Mouse (Mus musculus) midbrain, embryonic 16.5 days (tissue): Measurements from ENCODE around the gene Sbno2. TPM values are rescaled to one million over a fixed set of nuclear protein-coding genes. Genes with fewer than 3 reads are reported as not detected.
A peak's percentile ranks its signal among the peaks of the same experiment; 100 is the strongest.

Experiments used
- ATAC-seq: fragments of 200-750 bp; cut with Nextera tagmentation; 2 replicates; pipeline ENCODE4 v1.8.0; 2017; ENCODE audit warnings: moderate TSS enrichment
- H3K27ac ChIP-seq: fragments of 300-500 bp; sonication (generic); 2 replicates; pipeline ENCODE4 v1.5.1; 2014; ENCODE audit warnings: mild to moderate bottlenecking, low read length, mixed read lengths
- H3K27me3 ChIP-seq: fragments of 300-500 bp; sonication (generic); 2 replicates; pipeline ENCODE4 v1.6.1; 2014; ENCODE audit warnings: low read depth, low read length, mixed read lengths; ENCODE audit not compliant: control insufficient read depth, insufficient read depth
- H3K36me3 ChIP-seq: fragments of 300-500 bp; sonication (generic); 2 replicates; pipeline ENCODE4 v1.6.1; 2014; ENCODE audit warnings: mild to moderate bottlenecking, low read length, moderate library complexity, mixed read lengths; ENCODE audit not compliant: control insufficient read depth, insufficient read depth
- H3K4me1 ChIP-seq: fragments of 300-500 bp; sonication (generic); 2 replicates; pipeline ENCODE4 v1.6.1; 2014; ENCODE audit warnings: mild to moderate bottlenecking, low read length, mixed read lengths; ENCODE audit not compliant: control insufficient read depth, insufficient read depth
- H3K4me2 ChIP-seq: fragments of 300-500 bp; sonication (generic); 2 replicates; pipeline ENCODE4 v1.6.1; 2014; ENCODE audit warnings: mild to moderate bottlenecking, low read length, mixed read lengths
- H3K4me3 ChIP-seq: fragments of 300-500 bp; sonication (generic); 2 replicates; pipeline ENCODE4 v1.5.1; 2014; ENCODE audit warnings: low read depth, mild to moderate bottlenecking, low read length, moderate library complexity, mixed read lengths
- H3K9ac ChIP-seq: fragments of 300-500 bp; sonication (generic); 2 replicates; pipeline ENCODE4 v1.6.1; 2014; ENCODE audit warnings: low read depth, low read length, mixed read lengths
- H3K9me3 ChIP-seq: fragments of 300-500 bp; sonication (generic); replicated peaks from 2 replicates; pipeline ENCODE4 v1.6.1; 2014; ENCODE audit warnings: mild to moderate bottlenecking, low read length, mixed read lengths; ENCODE audit not compliant: control insufficient read depth, poor library complexity, severe bottlenecking
- WGBS: fragments of 180-500 bp; shearing (Covaris S2); extraction: QIAGEN DNeasy Blood & Tissue Kit; methylation state at CpG from one replicate; pipeline ENCODE4 v1.1.7; 2014; 5-methylcytosine and 5-hydroxymethylcytosine counted together
- polyA plus RNA-seq: library from polyadenylated mRNA; unstranded; fragments of >200 nt; fragmentation: Nextera tagmentation; extraction: Ambion mirVana; gene quantifications from 2 replicates; pipeline ENCODE4 v1.2.1, GENCODE M21; 2015

The Sbno2 gene
- polyA plus RNA-seq, 1 experiment from 2014 or later, result 11.6 TPM

DNA sequence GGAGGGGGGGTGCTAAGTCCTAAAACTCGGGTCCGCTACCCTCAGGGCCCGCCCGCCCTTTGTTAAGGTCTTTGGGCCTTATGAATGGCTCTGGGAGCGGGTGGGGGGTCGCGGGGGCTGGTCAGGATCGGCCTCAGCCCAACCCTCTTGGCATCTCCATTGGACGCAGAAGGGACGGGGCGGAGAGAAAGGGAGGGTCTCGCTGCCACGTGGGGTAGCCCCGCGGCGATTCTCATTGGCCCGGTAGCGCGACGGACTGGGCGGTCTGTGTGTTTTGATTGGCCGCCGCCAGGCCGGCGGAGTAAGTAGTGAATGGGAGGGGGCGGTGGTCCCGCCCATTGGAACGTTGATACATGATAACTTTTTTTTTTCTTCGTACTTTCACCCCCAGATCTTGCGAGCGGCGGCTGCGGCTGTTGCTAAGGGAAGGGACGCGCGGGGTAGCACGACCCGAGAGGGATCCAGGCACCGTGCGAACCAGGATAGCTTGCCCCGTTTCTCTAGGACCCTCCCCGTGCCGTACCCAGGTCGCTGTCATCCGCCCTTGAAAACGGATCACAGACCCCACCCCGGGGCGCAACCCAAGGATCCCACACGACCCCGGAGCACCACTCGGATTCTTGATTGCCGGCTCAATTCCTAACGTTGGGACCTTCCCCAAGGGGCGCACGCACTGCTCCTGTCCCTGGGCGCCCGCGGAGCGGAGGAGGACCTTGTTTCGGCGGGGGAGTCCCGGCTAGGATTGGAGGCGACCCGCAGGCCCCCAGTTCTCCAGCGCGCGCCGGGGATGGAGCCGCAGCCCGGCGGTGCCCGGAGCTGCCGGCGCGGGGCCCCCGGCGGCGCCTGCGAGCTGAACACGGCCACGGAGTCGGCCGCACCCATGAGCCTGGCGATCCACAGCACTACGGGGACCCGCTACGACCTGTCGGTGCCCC, 44.2 kb upstream of the Sbno2 start:
- Histone ChIP-seq H3K4me1 (peaks cover 29% of the 10 kb centered on the region), H3K4me2 (peak overlapping the region; percentile 99), H3K9me3 (no peaks in the 10 kb centered on the region), H3K27me3 (no peaks in the 10 kb centered on the region), H3K4me3 (peak overlapping the region; percentile 93), H3K27ac (peak overlapping the region; percentile 100), H3K9ac (peak overlapping the region; percentile 99), H3K36me3 (peaks cover 22% of the 10 kb centered on the region)
- under 1% methylated on average over 84 of the region's 88 CpGs for whole genome bisulfite sequencing
- peak; percentile 81 for ATAC-seq

DNA sequence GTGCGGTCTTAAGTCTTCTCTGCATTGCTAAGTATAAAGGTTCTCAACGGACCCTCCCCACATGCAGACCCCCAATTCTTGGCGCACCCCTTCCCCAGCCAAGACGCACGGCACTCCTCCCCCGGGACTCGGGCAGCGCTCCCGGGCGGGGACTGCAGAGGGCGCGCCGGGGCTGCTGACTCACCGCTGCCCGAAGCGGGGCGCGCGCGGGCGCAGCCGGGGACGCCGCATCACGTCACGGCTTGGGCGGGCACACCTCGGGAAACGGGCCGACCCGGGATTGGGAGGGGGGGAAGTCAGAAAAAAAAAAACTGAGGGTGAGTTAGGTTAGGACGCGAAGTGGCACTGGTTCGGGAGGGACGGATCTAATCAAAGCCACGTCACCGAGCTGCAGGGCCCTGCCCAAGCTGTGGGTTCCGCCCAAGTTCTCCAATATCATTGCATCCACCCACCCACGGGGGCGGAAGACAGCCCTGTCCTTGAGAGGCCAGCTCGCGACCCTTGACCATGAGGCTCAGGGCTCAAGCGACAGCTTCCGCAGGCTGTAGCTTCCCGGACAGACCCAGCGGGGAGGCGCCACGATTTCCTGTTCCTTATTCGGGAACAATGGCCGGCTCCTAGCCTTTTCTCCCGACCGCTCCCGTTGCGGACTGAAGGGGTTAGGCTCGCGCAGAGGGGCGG, 43.4 kb upstream of the Sbno2 start:
- Histone ChIP-seq H3K4me3 (peak overlapping the region; percentile 93), H3K36me3 (peaks cover 18% of the 10 kb centered on the region), H3K9me3 (no peaks in the 10 kb centered on the region), H3K27ac (peak overlapping the region; percentile 100), H3K27me3 (no peaks in the 10 kb centered on the region), H3K9ac (peak overlapping the region; percentile 97), H3K4me2 (peak overlapping the region; percentile 74), H3K4me1 (peaks cover 26% of the 10 kb centered on the region)
- under 1% methylated on average over 56 of the region's 57 CpGs for WGBS
- peak; percentile 49 for ATAC-seq

DNA sequence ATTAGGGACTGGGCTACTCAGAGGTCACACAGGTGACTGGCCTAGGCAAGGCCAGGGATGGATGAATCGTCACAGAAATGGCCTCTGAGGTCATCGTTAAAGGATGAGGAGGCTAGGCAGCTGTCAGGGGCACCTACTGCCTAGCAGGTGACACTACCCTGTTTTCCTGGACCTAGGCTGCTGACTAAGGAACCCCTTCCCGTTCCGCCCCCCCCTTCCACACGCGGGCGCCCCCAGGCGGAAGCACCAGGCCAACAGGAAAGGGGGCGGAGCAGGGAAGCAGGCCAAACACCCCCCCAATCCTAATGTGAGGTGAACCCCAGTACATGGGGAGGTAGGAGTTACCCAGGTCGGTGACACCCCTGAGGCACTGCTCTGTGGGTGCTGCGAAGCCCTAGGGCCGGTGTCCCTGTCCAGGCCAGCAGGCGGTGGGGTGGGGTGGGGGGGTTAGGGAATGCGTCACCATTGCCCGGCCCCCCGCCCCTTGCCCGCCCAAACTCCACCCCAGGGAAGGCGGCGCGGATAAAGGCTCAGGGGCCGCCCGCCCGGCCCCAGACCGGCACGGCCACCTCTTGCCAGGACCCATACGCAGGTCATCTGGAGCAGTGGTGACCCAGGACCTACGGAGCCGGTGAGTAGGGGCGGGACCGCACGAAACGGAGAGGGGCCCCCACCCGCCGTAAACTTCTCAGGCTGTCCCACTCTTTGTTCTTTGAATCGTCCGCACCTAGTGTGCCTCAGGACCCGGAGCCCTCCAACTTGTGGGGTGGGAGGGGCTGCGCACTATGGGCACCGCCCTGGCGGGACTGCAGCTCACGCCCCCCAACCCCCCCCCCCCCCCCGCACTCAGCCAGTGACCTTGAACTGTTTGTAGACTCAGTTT, 42.6 kb upstream of the Sbno2 start, which contains the start of gene Midn:
Gene Midn (plus strand): TSS at position 554 of the 883 bp plus-strand sequence.
- WGBS, result 1% methylated on average over 40 of the region's 42 CpGs
- Histone ChIP-seq H3K4me1 (peaks cover 25% of the 10 kb centered on the region), H3K9ac (peak within 1 kb of the TSS; percentile 97), H3K4me3 (peak within 1 kb of the TSS; percentile 93), H3K4me2 (peak within 1 kb of the TSS; percentile 74), H3K27ac (peak within 1 kb of the TSS; percentile 100), H3K9me3 (no peaks in the 10 kb centered on the region), H3K27me3 (no peaks in the 10 kb centered on the region), H3K36me3 (peaks cover 12% of the 10 kb centered on the region)
- ATAC-seq, result peak; percentile 15

DNA sequence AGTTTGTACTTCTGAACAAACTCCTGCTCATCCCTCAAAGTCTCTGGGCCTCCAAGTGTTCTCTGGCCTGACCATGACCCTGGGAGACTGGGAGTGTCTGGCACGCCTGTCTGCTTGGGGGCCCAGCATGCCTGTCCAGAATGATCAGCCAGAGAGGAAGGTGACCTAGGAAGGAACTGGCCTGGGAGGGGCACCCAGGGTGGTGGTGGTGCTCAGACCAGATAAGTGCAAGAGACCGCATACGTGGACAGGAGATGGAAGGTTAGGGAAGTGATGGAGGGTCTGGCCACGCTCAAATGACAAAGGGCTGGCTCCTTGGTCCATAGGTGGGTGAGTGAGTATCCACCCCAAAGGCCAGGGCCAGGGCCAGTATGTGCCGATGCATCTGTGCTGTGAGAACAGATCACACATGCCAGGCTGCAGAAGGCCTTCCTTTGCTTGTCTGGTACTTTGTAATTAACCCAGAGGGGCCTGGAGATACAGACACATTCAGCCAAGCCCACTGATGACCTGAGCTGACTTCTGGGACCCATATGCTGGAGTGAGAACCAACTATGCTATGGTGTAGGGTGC, 41.9 kb upstream of the Sbno2 start:
- H3K27ac ChIP-seq, result peak overlapping the region; percentile 100
- H3K4me3 ChIP-seq, result no peak overlapping the region
- peaks cover 9% of the 10 kb centered on the region; the same call in 1 of the 2 replicates for H3K36me3 ChIP-seq
- peaks cover 22% of the 10 kb centered on the region for H3K4me1 ChIP-seq
- H3K4me2 ChIP-seq, result peak overlapping the region; percentile 74
- ATAC-seq, result no peak
- H3K9ac ChIP-seq, result no peak overlapping the region
- H3K27me3 ChIP-seq, result no peaks in the 10 kb centered on the region
- no peaks in the 10 kb centered on the region for H3K9me3 ChIP-seq
- WGBS, result 82% methylated on average over 5 of the region's 5 CpGs

DNA sequence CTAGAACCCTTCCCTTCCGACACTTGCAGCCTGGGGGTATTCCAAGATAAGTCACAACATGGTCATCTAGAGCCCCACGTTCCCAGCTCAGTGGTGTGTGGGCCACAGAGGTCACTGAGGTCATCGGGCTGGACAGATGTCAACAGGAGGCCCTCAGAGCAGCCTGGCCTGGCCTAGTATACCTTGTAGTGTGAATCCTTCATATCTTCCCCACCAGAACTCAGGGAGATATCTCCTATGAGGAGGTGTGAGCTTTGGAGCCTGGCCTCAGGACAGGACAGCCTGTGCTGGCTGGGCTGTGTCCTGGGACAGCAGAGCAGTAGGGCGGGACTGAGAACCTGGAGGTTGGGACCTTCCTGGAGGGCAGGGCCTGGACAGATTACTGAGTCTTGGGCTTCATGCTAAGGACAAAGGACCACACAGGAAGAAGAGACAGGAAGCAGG, 41.2 kb upstream of the Sbno2 start:
- peaks cover 9% of the 10 kb centered on the region; the same call in 1 of the 2 replicates for H3K36me3 ChIP-seq
- no peaks in the 10 kb centered on the region for H3K27me3 ChIP-seq
- 82% methylated on average over 4 of the region's 4 CpGs for WGBS
- no peak overlapping the region for H3K4me3 ChIP-seq
- H3K4me1 ChIP-seq, result peaks cover 17% of the 10 kb centered on the region
- H3K4me2 ChIP-seq, result no peak overlapping the region
- no peak for ATAC-seq
- no peaks in the 10 kb centered on the region for H3K9me3 ChIP-seq
- peak overlapping the region; percentile 15; the same call in 1 of the 2 replicates for H3K27ac ChIP-seq
- H3K9ac ChIP-seq, result no peak overlapping the region

DNA sequence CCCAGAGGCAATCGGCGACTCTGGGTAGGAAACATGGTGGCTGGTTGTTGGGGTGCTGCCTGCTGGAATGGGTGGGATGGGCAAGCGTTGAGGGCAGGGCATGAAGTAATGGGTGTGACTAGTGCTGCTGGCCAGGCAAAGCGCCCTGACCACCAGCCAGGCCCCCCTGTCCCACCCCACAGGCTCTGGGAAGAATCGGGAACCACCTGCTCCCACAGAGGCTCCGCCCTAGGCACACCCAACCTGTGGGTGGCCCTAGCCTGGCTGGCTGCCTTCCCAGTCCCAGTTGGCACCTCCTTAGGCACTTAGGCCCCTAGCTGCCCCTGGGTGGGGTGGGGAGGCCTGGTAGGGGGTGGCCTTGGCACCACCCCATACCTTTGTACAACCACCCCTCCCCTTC, 40.5 kb upstream of the Sbno2 start:
- Histone ChIP-seq H3K4me1 (peaks cover 20% of the 10 kb centered on the region), H3K4me3 (no peak overlapping the region), H3K36me3 (peaks cover 9% of the 10 kb centered on the region; the same call in 1 of the 2 replicates), H3K27me3 (no peaks in the 10 kb centered on the region), H3K27ac (no peak overlapping the region), H3K4me2 (no peak overlapping the region), H3K9ac (no peak overlapping the region), H3K9me3 (no peaks in the 10 kb centered on the region)
- WGBS, result 88% methylated on average over 6 of the region's 6 CpGs
- ATAC-seq, result no peak

DNA sequence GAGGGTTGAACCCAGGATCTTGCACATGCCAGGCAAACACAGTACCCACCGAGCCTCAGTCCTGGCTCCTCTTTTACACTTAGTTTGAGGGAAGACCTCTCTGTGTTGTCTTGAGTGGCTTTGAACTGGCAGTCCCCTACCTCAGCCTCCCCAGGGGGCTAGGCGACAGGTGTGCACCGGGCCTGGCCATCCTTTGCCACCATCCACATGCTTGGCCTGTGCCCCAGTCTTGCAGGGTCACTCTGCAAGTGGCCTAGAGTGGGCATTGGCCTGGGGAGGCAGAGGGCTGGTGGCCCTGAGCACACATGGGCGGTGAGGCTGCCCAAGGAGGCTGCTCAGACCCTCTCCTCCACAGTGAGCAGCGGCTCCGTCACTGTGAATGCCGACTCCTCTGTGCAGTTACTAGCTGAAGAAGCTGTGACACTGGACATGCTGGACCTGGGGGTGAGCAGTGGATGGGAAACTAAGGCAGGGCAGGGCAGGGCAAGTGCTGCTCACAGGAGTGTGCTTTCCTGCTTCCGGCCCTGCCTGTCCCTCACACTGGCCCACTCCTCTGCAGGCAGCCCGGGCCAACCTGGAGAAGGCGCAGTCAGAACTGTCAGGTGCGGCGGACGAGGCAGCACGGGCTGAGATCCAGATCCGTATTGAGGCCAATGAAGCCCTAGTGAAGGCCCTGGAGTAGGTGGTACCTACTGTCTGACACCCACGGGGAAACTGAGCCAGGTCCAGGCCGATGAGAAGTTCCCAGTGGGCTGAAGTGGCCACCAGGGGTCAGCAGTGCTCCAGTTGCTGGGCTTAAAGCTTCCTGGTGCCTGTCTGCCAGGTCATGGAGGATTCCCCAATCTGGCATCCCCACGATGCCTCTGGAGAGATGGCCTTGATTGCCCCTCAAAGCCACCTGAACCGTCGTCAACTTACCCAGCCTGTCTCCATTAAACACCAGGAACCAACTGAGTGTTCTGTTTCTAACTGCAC, 39.8 kb upstream of the Sbno2 start:
- Histone ChIP-seq H3K4me2 (no peak overlapping the region), H3K4me1 (peaks cover 22% of the 10 kb centered on the region), H3K4me3 (no peak overlapping the region), H3K27ac (no peak overlapping the region), H3K36me3 (peaks cover 9% of the 10 kb centered on the region; the same call in 1 of the 2 replicates), H3K9me3 (no peaks in the 10 kb centered on the region), H3K27me3 (no peaks in the 10 kb centered on the region), H3K9ac (no peak overlapping the region)
- WGBS, result 67% methylated on average over 20 of the region's 20 CpGs
- no peak for ATAC-seq
